Mouse (Mus musculus) stomach, postnatal 0 days (tissue): ENCODE data around the gene Ap3s2.

Experiments used
- CTCF ChIP-seq: IDR thresholded peaks from 2 replicates; pipeline ENCODE4 v1.5.1; 2016; ENCODE audit warnings: antibody characterized with exemption, low read depth, mild to moderate bottlenecking, moderate library complexity
- EP300 ChIP-seq: optimal IDR thresholded peaks from 2 replicates; pipeline ENCODE3; 2016; ENCODE audit warnings: antibody characterized with exemption

- no peak for TF ChIP-seq CTCF
- TF ChIP-seq EP300: no peak
These were observed 13.1 kb downstream of the Ap3s2 start for GRCm38 (mm10) chr7:79907356-79907755.
